Mouse (Mus musculus) brain, adult 2 months (tissue): Measurements from ENCODE around the gene Tent4a.
A peak's percentile ranks its signal among the peaks of the same experiment; 100 is the strongest.
"Not testable (repeated sequence)": the region's sequence is repeated elsewhere in the genome, so short reads cannot be mapped to it uniquely, and the experiment has no call there.

Experiments used
- DNase-seq: peaks from one replicate; pipeline ENCODE4 v3.0.0; 2011; ENCODE audit warnings: low read depth, low spot score

Gene Tent4a

GRCm38 (mm10) chr13:69534334-69534653 is at the start of gene Tent4a:
Gene Tent4a (minus strand): TSS chr13:69534617.
- no peak for DNase-seq

- no peak for DNase-seq
Measured at GRCm38 (mm10) chr13:69583591-69583990, 49.2 kb upstream of the Tent4a start.

DNA sequence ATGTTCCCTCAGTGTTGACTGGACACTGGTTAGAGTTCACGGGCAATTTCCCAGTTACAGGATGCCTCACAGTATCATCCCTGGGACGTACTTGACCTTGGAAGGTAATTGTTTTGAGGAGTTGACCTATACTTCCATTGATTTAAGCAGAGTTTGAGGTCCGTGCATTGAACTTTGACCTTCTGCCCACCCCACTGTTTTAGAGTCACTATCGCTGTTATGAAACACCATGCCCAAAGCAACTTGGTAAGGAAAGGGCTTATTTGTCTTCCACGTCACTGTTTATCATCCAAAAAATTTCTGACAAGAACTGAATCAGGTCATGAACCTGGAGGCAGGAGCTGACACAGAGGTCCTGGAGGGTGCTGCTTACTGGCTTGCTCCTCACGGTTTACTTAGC is 48.0 kb upstream of the Tent4a start:
- no peak for DNase-seq

GRCm38 (mm10) chr13:69577181-69577834 is 42.9 kb upstream of the Tent4a start:
- no peak for DNase-seq

DNA sequence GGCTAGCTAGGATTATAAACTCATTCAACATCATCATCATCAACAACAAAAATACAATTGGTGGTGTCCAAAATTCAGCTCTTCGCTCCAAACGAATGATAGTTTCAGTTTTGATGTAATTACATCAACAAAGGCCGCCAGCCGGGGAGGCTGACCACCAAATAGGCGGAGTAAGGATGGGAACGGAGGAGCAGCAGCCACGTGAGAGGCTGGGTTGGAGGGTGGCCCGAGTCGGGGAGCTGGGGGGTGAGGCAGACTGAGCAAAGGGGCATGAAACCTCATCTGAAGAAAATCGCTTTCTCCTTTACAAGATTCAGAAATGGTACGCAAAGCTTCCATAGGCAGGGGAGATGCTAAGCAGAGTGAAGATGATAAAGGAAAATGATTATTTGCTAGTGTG is 42.3 kb upstream of the Tent4a start:
- DNase-seq: no peak

DNA sequence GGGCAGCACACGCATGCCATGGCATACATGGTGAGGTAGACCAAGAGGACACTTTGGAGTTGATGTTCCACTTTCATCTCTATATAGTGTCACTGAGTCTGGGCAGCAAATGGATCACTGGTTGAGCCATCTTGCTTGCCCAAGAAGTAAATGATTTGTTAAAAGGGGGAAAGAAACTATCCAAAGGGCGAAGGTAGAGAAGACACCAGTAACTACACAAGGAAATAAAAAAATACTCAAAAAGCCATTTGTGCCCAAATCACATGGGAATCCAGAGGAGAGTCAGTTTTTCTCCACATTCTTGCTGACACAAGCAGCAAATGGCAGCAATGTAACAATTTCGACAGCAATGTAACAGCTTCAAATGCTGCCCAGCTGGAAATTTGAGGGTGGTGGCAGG is 38.2 kb upstream of the Tent4a start:
- no peak for DNase-seq

- DNase-seq: no peak
Measured at GRCm38 (mm10) chr13:69569201-69569600, 34.8 kb upstream of the Tent4a start.

GRCm38 (mm10) chr13:69565401-69565800 is 31.0 kb upstream of the Tent4a start:
- DNase-seq: not testable (repeated sequence)

- no peak for DNase-seq
Measured at GRCm38 (mm10) chr13:69564573-69564972, 30.2 kb upstream of the Tent4a start.

DNA sequence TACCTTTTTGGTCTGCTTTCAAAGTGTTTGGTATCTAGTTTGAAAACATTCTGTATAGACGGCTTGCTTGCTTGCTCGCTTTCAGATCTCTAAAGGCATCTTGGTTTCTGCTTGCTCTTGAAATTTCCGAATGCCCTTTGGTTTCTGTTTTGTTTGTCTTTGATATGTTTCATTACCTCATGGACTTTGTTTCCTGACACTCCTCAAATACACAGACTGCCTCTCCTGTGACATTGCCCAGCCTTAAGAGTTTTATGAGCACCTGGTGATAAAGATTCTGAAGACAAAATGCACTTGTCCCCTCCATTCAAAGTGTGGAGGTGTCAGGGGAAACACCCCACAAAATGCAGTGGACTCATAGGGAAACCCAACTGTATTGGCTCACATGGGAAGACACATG is 29.5 kb upstream of the Tent4a start:
- DNase-seq: no peak

- no peak for DNase-seq
Measured at GRCm38 (mm10) chr13:69562654-69563574, 28.5 kb upstream of the Tent4a start.

GRCm38 (mm10) chr13:69562004-69562403 is 27.6 kb upstream of the Tent4a start:
- DNase-seq: peak; percentile 46

DNA sequence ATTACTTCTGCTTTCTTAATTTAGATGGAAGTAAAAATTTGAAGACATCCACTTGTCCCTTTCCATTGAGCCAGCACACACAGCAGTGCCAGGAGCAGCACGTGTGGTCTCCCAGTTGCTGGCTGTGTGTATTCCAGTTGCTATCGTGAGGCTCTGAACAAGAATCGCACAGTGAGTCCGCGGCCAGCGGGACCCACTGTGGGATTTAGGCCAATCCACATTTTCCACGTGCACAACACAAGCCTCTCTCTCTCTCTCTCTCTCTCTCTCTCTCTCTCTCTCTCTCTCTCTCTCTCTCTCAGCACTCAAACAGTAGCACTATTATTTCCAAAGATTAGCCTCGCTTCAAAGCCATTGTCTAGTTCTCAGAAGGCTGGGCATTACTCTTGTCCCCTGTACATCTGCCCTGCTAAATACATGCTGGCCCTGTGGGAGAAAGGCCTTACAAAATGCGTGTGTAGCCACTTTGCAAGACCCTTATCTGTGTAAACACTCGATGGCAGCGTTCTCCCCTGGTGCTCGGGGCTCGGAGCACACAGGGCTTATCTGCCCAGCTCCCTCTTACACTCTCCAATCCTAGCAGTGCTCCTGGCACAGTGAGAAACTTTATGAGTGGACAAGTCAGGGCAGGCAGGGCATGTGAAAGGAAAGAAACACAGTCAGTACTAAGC is 25.0 kb upstream of the Tent4a start:
- DNase-seq: peak; percentile 87

- peak; percentile 88 for DNase-seq
Measured at GRCm38 (mm10) chr13:69558098-69558660, 23.8 kb upstream of the Tent4a start.

DNA sequence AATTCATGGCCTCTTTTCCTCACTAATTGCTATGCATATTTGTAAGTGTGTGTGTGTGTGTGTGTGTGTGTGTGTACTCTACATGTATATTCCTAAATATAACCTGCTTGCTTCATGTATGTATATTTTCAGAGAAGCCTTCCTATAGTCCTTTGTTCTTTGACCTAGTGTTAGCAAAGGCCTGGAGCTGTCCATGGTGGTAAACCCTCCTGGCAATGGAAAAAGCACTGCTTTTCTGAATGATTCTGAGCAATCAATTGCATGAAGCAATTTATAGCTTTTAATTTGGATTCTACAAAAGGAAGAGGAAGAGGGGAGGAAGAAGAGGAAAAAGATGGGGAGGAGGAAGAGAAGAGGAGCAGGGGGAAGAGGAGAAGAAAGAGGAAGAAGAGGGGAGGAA is 22.3 kb upstream of the Tent4a start:
- no peak for DNase-seq

DNA sequence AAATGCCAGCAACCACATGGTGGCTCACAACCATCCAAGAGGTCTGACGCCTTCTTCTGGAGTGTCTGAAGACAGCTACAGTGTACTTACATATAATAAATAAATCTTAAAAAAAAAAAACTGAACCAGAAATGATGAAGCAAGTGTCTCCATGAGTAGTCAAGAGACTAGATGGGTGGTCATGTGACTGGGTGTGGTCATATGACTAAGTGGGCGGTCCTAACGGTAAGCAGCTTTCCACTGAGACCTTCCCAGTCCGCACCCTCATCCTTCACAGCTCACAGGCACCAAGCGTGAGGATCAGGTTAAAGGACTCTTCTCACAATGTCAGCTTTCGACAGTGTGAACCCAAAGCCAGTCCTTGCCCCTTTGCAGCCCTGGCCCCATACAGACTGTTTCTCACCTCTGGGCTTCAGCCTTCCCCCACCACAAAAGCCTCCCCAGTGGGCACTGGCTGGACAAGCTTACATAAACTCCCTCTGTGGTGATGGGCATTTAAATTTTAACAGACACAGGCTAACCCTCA is 21.6 kb upstream of the Tent4a start:
- DNase-seq: no peak

- DNase-seq: peak; percentile 49
Measured at GRCm38 (mm10) chr13:69555045-69555444, 20.6 kb upstream of the Tent4a start.

- DNase-seq: no peak
Measured at GRCm38 (mm10) chr13:69554255-69554654, 19.8 kb upstream of the Tent4a start.

GRCm38 (mm10) chr13:69553024-69553423 is 18.6 kb upstream of the Tent4a start:
- DNase-seq: peak; percentile 65

DNA sequence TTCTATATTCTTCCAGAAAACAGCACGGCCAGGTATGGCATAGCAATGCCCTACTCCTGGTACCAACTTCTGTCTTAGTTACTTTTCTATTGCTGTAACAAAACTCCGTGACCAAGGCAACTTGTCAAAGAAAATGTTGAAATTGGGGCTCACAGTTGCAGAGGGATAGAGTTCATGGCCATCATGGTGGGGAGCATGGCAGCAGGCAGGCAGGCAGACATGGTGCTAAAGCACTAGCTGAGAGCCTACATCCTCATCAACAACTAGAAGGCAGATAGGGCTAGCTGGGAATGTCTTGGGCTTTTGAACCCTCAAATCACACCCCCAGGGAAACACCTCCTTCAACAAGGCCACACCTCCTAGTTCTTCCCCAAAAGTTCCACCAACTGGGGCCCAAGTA is 16.4 kb upstream of the Tent4a start:
- no peak for DNase-seq

DNA sequence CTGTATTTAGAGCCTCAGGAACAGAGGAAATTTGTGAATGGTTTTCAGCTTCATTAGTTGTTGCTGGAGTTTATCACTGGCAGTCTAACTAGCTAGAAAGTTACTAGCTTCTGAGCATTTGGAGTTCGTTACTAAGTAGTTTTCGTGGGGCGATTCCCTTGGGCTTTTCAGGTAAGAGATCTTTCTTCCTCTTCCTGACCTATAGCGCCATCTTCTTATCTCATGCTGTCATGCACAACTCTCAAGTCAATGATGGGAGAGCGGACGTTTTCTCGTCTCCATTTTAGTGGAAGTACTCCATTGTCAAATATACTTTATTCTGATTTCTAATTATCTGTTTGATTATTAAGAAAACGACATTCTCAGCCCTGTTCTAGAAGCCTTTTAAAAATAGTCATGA is 15.6 kb upstream of the Tent4a start:
- no peak for DNase-seq
